Mouse (Mus musculus): Measurements from ENCODE around the gene Fggy.

Gene Fggy

DNA sequence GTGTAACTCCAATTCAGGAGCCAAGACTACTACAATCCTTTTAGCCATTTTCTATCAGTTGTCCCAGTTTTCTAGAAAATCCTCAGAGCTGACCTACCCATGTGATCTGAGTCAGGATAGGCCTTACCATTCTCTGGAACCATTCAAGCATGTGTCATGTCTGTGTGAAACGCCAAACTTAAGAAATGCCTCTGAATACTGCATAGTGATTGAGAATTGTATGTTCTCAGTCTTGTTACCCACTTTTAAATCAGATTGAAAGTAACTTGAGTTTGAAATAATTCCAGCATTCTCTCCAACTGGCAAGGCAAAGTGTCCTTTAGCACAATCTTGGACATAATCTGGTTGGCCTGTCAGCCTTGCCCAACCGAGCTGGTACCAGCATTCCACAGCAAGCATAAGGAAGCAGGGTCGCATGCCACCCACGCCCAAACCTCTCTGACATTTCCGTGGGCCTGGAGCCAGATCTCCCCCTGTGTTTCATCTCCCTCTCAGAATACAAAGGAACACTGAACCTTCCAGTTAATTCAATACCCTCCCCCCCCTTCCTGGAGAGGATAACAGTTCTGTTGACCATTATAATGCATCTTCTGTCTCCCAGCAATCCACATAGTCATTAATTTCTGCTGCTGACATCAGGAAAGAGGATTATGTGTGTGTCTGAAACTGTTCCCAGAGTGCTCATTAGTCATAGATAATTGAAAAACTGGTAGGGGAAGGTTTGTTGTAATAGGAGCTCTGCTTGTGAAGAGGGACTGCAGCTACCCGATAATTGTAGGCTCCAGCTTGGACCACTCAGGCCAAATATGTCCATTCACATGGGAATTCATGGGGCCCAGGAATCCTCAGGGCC is 176.3 kb downstream of the Fggy start:
- peak; percentile 70 for DNase-seq

DNA sequence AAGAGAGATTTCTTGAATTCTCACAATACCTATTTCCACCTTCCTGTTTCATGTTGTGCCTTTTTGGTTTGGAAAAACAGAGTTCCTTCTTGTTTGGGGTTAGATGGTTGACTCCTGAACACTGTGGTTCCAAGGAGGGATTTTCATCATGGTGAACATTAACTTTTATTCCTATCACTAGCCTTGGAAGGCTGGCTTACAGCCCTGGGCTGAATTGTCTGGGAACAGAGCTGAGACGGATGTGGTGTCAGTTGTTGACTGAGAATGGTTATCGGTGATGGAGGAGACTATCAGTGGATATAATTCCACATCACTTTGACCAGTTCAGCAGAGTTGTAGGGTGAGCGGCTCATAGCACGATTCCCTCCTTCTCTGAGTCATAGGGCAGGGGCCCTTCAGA is 178.7 kb downstream of the Fggy start:
- no peak for DNase-seq

DNA sequence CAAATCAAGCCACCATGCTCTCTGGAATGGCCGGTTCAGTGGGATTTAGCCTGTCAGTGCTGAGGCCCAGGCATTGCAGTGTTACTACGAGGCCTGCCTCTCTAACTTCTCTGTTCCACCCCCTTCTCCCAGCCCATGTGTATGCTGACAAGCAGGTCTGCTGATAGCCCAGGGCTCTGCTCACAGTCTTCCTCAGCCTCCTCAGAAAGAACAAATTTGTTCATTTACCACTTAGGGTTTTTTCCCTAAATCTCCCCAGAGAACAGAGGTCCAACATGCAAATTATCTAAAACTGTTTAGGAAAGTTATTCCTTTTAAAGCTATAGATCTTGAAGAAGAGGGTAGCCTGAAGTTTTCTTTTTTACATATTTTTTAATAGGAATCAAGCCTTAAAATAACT is 179.4 kb downstream of the Fggy start:
- DNase-seq, result no peak

DNA sequence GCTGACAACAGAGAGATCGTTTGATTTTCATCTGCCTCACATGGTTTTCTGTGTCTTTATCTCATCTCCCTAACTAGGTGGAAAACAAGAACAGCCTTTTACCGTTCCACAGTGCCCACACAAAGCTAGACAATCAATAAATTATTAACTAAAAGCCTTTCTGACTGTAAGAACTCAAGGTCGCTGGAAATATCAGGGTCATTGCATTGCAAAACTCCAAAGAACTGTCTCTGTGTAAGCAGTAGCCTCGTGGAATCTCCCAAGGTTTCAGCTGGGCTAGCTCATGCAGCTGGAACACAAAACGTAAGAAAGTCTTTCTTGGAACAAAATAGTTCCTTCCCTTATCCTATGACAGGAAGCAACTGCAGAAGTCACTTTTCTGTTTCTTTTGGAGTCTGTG is 180.9 kb downstream of the Fggy start:
- DNase-seq, result peak; percentile 54

DNA sequence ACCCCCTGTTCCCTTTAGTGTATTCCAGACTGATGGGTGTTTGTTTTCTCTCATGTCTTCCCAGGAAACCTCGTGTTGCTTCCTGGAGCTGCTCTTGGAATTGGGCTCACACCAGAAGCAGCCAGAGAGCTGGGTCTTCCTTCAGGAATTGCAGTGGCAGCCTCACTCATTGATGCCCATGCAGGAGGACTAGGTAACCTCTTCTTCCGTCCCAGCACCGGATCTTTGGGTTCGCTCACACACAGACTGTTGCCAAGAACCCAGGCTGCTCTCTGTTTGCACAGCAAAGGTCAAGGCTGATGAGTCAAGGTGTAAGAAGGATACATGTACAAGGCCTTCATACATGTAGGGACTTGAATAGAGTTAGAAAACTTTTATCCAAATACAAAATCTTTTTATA is 181.4 kb downstream of the Fggy start:
- DNase-seq, result no peak

DNA sequence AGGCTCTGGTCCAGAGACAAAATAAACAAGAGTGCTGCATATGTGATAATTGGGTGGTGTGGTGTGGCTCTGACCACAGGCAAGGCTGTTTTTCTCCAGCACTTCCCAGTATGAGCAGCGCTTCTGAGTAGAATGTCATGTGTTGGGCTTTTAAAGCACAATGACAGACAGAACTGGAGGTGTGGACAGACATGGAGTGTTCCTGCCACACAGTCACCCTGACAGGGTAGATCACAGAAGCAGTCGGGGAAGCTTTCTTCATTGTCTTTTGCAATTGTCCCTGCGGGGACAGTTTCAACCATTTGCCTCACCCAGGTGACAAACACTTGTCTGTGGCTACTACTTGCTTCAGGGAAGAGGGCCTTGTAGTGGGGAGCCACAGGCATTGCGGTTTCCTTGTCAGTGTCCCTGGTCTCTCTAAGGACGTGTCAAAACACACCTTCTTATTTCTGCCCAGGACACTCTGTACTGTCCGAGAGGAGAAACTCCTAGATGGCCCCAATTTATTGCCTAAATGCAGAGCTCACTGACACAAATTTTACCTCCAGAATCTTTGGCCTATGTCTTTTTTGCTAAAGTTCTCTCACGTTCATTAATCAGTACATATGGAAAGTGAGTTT is 183.9 kb downstream of the Fggy start:
- DNase-seq, result no peak

DNA sequence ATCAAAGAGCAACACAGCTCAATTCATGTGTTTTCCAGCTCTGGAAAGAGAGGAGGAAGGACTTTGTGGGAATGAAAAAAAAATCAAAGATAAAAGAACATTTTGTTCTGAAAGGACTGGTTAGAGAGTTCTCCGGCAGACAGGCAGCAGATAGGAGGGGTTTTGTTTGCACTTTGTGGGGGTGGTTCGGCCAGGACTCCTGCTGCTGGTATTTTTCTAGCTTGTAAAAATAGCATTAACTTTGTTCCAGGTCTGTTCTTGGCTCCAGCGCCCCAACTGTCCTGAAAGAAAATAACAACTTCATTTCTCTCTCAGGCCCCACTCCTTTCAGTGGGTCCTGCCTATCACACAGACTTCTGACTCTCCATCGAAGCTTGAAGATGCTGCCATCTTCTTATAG is 185.7 kb downstream of the Fggy start:
- peak; percentile 46 for DNase-seq

DNA sequence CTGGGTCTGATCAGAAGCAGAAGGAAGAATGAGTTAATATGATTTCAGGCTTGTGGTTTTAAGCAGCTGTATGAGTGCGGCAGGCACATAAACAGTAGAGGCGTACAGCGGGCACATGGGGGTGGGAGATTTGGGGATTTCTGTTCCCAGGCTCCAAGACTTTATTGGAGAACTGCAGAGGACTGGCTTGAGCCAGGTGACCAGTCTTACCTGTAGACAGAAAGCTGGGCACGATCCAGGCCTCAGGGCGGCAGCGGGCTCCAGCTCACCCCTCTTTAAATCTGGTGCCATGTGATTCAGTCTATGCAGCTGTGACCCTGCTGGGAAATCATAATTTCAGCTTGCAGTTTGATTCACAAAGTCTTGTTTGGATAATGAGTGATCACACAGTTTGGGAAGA is 189.6 kb downstream of the Fggy start:
- DNase-seq, result peak; percentile 49

DNA sequence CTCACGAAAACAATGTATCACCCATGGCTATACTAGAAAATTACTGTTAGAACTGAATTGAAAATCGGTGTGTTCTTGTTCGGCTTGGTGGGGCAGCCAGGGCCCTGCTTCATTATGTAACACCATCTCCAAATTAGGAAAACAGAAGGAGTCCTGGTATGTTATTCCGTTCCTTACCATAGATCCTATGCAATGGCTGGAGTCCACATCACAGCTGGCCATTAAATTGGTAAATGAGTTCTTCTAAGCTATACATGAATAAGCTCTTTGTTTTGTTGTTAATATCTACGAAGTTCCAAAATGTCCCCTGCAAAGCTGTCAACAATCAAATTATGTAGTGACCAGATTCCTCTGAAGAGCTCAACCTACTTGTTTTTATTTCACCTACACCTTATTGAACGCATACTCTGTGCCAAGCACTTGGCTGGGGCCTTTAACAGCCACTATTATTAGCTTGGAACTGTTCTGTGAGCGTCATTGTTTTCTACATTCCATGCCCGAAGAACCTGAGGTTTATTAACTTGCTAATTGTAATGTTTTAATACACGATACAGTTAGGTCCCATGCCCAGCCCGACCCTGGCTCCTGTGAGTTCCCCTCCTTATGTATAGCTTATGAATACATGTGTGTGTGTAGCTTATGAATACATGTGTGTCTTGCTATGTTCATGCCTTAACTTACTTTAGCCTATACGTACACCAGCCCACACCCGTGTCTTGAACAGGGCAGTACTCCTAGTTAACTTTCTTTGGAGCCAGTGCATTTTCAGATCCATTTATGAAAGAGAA is 190.3 kb downstream of the Fggy start:
- no peak for DNase-seq

DNA sequence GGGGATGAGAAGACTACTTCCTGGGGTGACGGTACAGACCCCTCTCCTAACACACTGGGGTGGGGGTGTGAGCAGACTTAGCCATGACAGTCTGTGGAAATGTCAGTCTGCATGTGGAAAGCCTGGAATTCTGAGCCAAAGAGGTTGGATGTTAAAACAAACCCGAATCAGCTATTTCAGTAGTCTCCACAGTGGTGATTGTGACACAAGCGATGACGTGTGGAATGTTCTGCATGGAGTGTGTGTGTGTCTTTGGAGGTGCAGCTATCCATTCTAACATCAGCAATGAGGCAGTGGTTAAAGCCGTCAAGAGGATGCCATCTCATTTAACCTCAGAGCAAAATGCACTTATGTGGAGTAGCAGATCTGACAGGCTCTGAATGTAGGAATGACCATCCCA is 192.9 kb downstream of the Fggy start:
- no peak for DNase-seq

DNA sequence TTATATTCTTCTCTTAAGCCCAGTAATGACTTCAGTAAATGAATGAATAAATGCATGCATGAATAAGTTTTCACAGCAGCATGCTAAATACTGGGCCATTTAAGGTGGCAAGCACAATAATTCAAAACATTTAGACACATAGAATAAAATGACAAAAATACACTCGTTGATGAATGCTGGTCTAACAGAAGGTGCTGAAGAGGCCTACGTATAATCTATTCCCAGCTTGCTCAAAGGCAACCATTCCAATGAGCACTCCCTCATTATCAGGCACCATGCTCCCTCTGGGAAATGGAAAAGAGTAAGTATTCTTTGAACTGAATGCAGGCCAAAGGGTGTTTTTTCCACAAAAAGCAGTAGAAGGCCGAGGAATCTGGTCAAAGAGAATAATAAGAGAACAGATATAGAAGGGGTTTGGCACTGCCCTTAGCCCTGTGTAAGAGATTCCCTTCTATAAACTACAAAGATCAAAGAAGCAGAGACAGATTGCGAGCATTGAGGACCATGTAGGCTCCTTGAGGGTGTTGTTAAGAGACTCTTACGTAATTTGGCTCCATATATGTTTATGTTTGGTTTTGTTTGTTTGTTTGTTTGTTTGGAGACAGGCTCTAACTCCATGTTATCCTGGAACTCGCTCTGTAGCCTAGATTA is 195.4 kb downstream of the Fggy start:
- DNase-seq, result no peak

DNA sequence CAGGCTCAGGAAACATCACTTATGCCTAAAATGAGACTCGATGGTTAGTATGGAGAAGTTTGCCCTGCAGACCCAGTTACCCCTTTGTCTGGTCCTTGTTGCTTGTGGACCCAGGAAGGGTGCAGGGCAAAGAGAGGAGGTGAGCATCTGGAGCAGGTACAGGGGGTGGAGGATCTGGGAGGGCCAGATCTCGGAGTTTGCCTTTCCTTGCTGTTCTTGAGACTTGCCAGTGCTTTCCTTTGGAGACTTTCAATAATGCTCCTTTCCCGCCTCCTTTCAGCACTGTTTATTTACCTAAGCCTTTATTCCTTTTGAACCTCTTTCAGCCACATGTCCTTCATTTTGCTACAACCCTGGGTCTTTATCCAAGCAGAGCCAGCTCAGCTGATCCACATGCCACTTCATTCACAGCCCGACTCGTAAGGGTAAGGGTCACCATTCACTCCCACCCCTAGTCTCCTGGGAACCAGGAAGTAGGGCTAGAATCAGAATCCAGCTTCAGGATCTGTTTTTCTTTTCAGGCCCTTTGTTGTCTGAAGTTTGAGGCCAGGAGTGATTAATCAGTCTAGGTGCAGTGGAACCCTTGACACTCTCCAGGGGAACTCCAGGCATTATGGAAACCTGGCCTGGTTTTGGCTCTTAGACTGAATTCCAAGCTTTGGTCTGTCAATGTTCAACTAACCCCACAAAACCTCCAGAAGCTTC is 201.9 kb downstream of the Fggy start:
- DNase-seq, result peak; percentile 46

DNA sequence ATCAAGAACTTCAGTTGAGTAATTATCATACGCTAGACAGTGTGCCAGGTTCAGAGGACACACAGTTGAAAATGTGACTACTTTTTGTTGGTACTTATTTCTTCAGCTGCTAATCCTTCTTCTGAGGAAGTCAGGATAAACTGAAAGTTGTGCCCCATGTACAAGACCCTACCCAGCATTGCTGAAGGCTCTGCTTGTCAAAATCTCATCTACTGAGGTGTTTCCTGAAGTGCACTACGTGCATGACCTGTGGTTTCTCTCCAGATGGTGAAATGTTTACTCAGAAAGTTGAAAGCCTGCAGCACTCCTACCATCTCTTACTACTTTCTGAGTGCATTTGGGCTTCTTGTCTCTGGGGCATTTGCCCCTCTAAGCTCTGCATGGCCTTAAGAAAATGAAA is 208.1 kb downstream of the Fggy start:
- no peak for DNase-seq

DNA sequence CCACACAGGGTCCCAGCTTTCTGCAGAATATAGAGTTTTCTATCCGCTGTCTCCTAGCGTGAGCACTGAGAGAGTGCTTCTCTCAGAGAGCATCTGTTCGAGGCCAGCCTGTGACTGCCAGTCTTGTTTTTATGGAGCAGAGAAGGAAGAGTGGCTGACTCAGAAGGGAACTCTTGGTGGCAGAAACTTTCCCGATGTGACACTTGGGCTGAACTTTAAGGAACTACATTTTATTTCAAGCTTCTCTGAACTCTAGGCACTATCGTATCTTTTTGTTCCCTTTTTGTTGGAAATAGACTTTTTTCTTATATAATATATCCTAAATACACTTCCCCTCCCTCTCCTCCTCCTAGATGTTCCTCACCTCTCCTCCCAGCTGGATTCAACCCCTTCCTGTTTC is 213.2 kb downstream of the Fggy start:
- DNase-seq, result no peak

DNA sequence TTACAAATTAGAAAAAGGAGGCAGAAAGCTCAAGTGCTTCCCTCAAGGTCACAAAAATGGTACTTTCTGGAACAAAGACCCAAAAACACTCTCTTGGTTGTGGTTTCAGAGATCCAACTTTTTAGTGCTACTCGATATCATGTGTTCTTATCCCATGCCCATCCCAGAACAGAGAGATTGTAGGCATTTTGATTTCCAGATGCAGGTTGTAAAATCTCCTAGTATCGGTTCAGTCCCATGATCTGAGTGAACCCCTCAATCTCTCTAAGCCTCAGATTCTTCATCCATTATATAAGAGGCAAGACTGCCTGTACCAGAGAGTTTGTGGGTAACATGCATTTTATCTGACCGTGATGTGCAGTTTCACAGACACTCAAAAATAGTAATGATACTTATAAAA is 214.2 kb downstream of the Fggy start:
- DNase-seq, result no peak

DNA sequence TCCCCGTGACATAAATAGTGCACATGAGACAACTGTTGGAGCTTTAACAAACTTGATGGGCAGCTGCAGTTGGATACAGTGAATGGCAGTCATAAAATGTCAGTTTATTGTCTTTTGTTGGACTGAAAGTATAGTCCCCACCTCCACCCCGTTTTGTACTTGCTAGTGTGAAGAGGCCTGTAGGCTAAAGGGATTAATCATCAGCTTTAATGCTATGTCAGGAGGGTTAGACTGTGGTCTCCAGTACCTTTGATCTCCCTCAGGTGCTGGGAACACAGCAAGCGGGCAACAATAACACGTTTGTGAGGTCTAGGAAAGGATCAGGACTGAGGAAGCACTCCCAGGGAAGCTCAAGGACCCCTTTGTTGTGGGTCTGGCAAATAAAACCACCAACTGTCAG is 214.6 kb downstream of the Fggy start:
- DNase-seq, result peak; percentile 18

DNA sequence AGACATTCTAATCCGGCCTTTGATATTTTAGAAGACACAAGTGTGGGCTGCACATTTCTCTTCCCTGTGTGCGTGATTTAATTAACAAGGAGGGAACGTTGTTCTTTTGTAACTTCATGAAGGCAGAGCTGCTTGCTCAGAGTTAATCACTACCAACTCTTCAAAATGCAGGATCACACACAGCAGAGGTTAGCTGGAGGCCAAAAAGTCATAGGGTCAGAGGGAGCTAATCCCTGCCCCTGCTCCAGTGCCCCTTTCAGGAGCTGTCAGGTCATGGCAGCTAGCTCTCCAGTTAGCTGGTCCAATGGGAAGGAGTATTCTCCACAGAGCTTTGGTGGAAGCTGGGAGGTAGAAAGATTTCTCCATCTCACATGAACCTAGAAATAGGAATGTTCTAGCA is 215.4 kb downstream of the Fggy start:
- peak; percentile 40 for DNase-seq

DNA sequence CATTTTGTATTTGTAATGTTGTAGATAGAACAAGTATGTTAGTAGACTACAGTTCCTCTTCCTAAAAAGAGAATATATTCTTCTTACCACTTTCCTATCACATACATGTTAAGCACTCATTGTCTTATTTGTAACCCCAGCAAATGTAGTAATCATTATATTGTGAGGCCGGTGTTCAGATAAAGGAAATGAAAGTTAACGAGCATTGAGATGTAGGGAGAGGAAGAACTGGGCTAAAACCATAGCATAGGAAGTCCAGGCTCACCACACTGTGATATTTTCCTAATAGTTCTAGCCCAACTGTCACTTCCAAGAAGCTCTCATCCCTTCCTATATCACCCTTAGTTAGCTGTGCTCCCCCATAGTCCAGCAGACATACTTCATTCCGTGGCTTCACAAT is 218.3 kb downstream of the Fggy start:
- no peak for DNase-seq

DNA sequence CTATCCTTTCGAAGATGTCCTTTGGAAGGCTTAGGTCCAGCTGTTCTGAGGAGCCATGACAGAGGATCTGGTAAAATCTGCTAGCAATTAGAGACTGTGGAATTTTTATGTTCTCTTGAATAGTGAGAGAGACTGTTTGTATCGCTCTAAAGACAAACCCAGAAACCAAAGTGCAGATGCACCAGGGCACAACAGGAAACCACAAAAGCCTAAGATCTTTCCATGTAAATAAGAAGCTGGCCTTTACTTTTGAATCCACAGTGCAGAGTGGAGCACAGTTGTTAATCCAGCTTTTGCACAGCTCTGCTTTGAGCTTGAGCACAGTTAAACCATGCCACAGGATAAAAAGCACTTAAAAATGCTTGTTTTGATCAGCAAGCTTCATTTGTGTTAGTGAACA is 220.5 kb downstream of the Fggy start:
- no peak for DNase-seq

DNA sequence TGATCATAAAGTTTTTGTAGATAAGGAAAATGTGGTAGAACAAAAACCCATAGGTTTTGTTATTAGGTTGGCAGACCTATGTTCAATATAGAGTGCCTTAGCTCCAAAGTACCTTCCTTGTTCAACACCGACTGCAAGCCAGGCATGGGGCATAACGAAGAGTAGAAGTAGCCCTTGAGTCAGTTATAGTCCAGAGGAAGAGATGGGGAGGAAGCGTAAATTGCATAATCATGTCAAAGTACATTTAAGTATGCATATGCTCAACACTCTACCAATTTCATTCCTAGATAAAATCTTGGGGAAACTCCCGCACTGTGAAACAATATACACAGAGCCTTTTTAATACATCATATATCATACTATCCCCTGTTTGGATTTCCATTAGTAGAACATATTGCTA is 221.2 kb downstream of the Fggy start:
- DNase-seq, result no peak

DNA sequence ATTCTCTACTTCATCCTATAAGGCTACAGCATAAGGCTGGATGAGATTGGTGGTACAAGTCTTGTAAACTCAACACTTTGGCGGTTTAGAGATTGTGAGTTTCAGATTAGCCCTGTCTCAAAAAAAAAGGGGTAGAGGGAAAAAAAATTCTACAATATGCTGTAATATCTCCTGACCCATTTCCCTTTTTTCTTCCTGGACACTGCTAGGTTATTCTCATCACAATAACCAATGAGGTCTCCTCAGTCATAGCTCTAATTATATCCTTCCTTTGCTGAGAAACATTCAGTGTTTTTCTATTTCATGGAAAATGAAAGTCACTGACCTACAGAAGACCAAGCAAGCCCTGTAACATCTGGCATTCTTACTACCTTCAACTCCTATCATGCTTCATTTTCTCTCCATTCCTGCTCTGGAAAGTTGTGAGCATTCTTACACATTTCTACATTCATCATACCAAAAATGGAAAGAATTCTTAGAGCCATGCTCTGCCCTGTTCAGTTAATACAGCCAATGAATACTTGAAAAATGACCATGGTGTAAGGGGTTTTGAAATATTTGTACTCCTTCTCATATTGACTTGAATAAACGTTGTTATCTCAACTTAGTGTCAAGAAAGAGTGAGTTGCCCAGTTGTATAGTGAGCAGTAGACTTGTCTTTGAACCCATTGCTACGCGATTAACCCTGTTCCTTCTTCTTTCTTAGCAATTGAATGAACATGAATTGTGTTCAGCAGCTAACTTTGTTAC is 227.0 kb downstream of the Fggy start:
- DNase-seq, result no peak

DNA sequence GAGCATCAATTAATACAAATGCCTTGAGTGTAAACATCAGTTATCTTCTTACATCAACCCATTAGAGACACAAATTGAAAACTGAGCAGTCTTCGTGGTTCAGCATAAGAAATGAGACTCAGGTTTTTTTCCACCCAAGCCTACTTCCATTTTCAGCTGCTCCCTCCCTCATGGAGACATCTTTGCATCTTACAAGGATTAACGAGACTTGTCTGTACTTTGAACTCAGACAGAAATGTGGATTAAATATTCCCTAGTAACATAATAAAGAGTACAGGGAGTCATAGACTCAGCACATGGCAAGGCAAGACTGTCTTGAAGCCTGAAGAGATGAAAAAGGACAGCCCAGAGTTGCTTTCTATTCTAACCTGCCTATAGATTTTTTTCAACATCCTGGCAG is 230.3 kb downstream of the Fggy start:
- no peak for DNase-seq
